Mouse (Mus musculus): ENCODE measurements around the gene Cep250. TPM values are rescaled to one million over a fixed set of nuclear protein-coding genes. Genes with fewer than 3 reads are reported as not detected.

Gene Cep250
- polyA plus RNA-seq, 1 experiment: 49.6 TPM

- Histone ChIP-seq H3K4me3 (ENCODE audit: insufficient read depth, low read length) (no peak overlapping the region), H3K27ac (ENCODE audit: insufficient read depth, low read depth, low read length) (no peak overlapping the region), H3K4me1 (ENCODE audit: control insufficient read depth, insufficient read depth, low read length) (no peaks in the 10 kb centered on the region)
- TF ChIP-seq POLR2A (IDR thresholded peaks at IDR 0.05; ENCODE audit: borderline replicate concordance, low read depth, low read length): no peak
- no peak for TF ChIP-seq CTCF (IDR thresholded peaks at IDR 0.05; ENCODE audit: low read depth, low read length)
Measured at GRCm38 (mm10) chr2:155959981-155960380, 3.7 kb downstream of the Cep250 start.

- Histone ChIP-seq H3K4me3 (ENCODE audit: insufficient read depth, low read length) (no peak overlapping the region), H3K27ac (ENCODE audit: insufficient read depth, low read depth, low read length) (no peak overlapping the region), H3K4me1 (ENCODE audit: control insufficient read depth, insufficient read depth, low read length) (no peaks in the 10 kb centered on the region)
- TF ChIP-seq POLR2A (IDR thresholded peaks at IDR 0.05; ENCODE audit: borderline replicate concordance, low read depth, low read length) (no peak), CTCF (IDR thresholded peaks at IDR 0.05; ENCODE audit: low read depth, low read length) (no peak)
Measured at GRCm38 (mm10) chr2:155961862-155962261, 5.6 kb downstream of the Cep250 start.

GRCm38 (mm10) chr2:155962991-155963390 is 6.7 kb downstream of the Cep250 start:
- Histone ChIP-seq H3K4me1 (ENCODE audit: control insufficient read depth, insufficient read depth, low read length) (no peaks in the 10 kb centered on the region), H3K4me3 (ENCODE audit: insufficient read depth, low read length) (no peak overlapping the region), H3K27ac (ENCODE audit: insufficient read depth, low read depth, low read length) (no peak overlapping the region)
- TF ChIP-seq CTCF (IDR thresholded peaks at IDR 0.05; ENCODE audit: low read depth, low read length): no peak
- no peak for TF ChIP-seq POLR2A (IDR thresholded peaks at IDR 0.05; ENCODE audit: borderline replicate concordance, low read depth, low read length)

- TF ChIP-seq POLR2A (IDR thresholded peaks at IDR 0.05; ENCODE audit: borderline replicate concordance, low read depth, low read length): no peak
- Histone ChIP-seq H3K4me1 (ENCODE audit: control insufficient read depth, insufficient read depth, low read length) (peaks cover 14% of the 10 kb centered on the region), H3K4me3 (ENCODE audit: insufficient read depth, low read length) (no peak overlapping the region), H3K27ac (ENCODE audit: insufficient read depth, low read depth, low read length) (no peak overlapping the region)
Measured at GRCm38 (mm10) chr2:155973348-155973747, 17.1 kb downstream of the Cep250 start.

- Histone ChIP-seq H3K4me1 (ENCODE audit: control insufficient read depth, insufficient read depth, low read length) (peaks cover 16% of the 10 kb centered on the region), H3K4me3 (ENCODE audit: insufficient read depth, low read length) (no peak overlapping the region), H3K27ac (ENCODE audit: insufficient read depth, low read depth, low read length) (no peak overlapping the region)
- TF ChIP-seq POLR2A (IDR thresholded peaks at IDR 0.05; ENCODE audit: borderline replicate concordance, low read depth, low read length) (no peak), CTCF (IDR thresholded peaks at IDR 0.05; ENCODE audit: low read depth, low read length) (no peak)
Measured at GRCm38 (mm10) chr2:155974087-155974731, 18.0 kb downstream of the Cep250 start.

- TF ChIP-seq CTCF (IDR thresholded peaks at IDR 0.05; ENCODE audit: low read depth, low read length) (no peak), POLR2A (IDR thresholded peaks at IDR 0.05; ENCODE audit: borderline replicate concordance, low read depth, low read length) (no peak)
- peaks cover 25% of the 10 kb centered on the region for H3K4me1 ChIP-seq (ENCODE audit: control insufficient read depth, insufficient read depth, low read length)
- peak overlapping the region; percentile 98 for H3K27ac ChIP-seq (ENCODE audit: insufficient read depth, low read depth, low read length)
- H3K4me3 ChIP-seq (ENCODE audit: insufficient read depth, low read length): peak overlapping the region; percentile 60
Measured at GRCm38 (mm10) chr2:155979328-155979991, 23.2 kb downstream of the Cep250 start.

- TF ChIP-seq CTCF (IDR thresholded peaks at IDR 0.05; ENCODE audit: low read depth, low read length) (no peak), POLR2A (IDR thresholded peaks at IDR 0.05; ENCODE audit: borderline replicate concordance, low read depth, low read length) (no peak)
- no peak overlapping the region for H3K27ac ChIP-seq (ENCODE audit: insufficient read depth, low read depth, low read length)
- H3K4me3 ChIP-seq (ENCODE audit: insufficient read depth, low read length): no peak overlapping the region
Measured at GRCm38 (mm10) chr2:155985776-155986175, 29.5 kb downstream of the Cep250 start.

GRCm38 (mm10) chr2:155987131-155987530 is 30.9 kb downstream of the Cep250 start:
- H3K4me1 ChIP-seq (ENCODE audit: control insufficient read depth, insufficient read depth, low read length): no peaks in the 10 kb centered on the region
- no peak overlapping the region for H3K27ac ChIP-seq (ENCODE audit: insufficient read depth, low read depth, low read length)
- TF ChIP-seq POLR2A (IDR thresholded peaks at IDR 0.05; ENCODE audit: borderline replicate concordance, low read depth, low read length): no peak
- TF ChIP-seq CTCF (IDR thresholded peaks at IDR 0.05; ENCODE audit: low read depth, low read length): no peak
- no peak overlapping the region for H3K4me3 ChIP-seq (ENCODE audit: insufficient read depth, low read length)

More at GRCm38 (mm10) chr2:155985776-155986175, 29.5 kb downstream of the Cep250 start:
- H3K4me1 ChIP-seq (ENCODE audit: control insufficient read depth, insufficient read depth, low read length): peaks cover 6% of the 10 kb centered on the region

GRCm38 (mm10) chr2:155989085-155989484 is 32.8 kb downstream of the Cep250 start:
- Histone ChIP-seq H3K4me1 (ENCODE audit: control insufficient read depth, insufficient read depth, low read length) (no peaks in the 10 kb centered on the region), H3K27ac (ENCODE audit: insufficient read depth, low read depth, low read length) (no peak overlapping the region), H3K4me3 (ENCODE audit: insufficient read depth, low read length) (no peak overlapping the region)
- TF ChIP-seq CTCF (IDR thresholded peaks at IDR 0.05; ENCODE audit: low read depth, low read length) (no peak), POLR2A (IDR thresholded peaks at IDR 0.05; ENCODE audit: borderline replicate concordance, low read depth, low read length) (no peak)

GRCm38 (mm10) chr2:155991151-155991550 is 34.9 kb downstream of the Cep250 start:
- no peak overlapping the region for H3K27ac ChIP-seq (ENCODE audit: insufficient read depth, low read depth, low read length)
- no peak overlapping the region for H3K4me3 ChIP-seq (ENCODE audit: insufficient read depth, low read length)
- TF ChIP-seq POLR2A (IDR thresholded peaks at IDR 0.05; ENCODE audit: borderline replicate concordance, low read depth, low read length) (no peak), CTCF (IDR thresholded peaks at IDR 0.05; ENCODE audit: low read depth, low read length) (no peak)
- peaks cover 3% of the 10 kb centered on the region; the same call in 1 of the 2 replicates for H3K4me1 ChIP-seq (ENCODE audit: control insufficient read depth, insufficient read depth, low read length)
